Mouse (Mus musculus) gastrocnemius, postnatal 25 days (tissue): ENCODE results near the gene Snrpb2. TPM values are rescaled to one million over a fixed set of nuclear protein-coding genes. Genes with fewer than 3 reads are reported as not detected.

Experiments
- DNase-seq: peaks from one replicate; pipeline ENCODE4 v3.0.0; 2022
- long read RNA-seq, 2 experiments: library from polyadenylated mRNA; stranded (forward); transcript quantifications; one replicate each; pipeline ENCODE4 v2.0.0; 2021
- total RNA-seq, 2 experiments: library from RNA; stranded (reverse); gene quantifications; 1 replicate in 1 of 2; 2 replicates in 1 of 2; pipeline ENCODE4 v1.2.3; 2021

Snrpb2 gene
- total RNA-seq, result 10 to 100 TPM; 16.5 to 19.1 TPM
- long read RNA-seq, experiment 1, transcript Snrpb2-204 (4 exons, 1,827 nt), result minor isoform, 5 of 30 reads
- long read RNA-seq, experiment 1, transcript Snrpb2-201 (7 exons, 2,061 nt), result major isoform, 23 of 30 reads
- long read RNA-seq, experiment 1, partial matches to known transcripts, result 1 of 30 reads
- long read RNA-seq, experiment 1, other reads (novel, unspliced or antisense), result 1 of 30 reads
- long read RNA-seq, experiment 2, transcript Snrpb2-201 (7 exons, 2,061 nt), result major isoform, 15 of 18 reads
- long read RNA-seq, experiment 2, partial matches to known transcripts, result 2 of 18 reads
- long read RNA-seq, experiment 2, other reads (novel, unspliced or antisense), result 0 of 18 reads

DNA sequence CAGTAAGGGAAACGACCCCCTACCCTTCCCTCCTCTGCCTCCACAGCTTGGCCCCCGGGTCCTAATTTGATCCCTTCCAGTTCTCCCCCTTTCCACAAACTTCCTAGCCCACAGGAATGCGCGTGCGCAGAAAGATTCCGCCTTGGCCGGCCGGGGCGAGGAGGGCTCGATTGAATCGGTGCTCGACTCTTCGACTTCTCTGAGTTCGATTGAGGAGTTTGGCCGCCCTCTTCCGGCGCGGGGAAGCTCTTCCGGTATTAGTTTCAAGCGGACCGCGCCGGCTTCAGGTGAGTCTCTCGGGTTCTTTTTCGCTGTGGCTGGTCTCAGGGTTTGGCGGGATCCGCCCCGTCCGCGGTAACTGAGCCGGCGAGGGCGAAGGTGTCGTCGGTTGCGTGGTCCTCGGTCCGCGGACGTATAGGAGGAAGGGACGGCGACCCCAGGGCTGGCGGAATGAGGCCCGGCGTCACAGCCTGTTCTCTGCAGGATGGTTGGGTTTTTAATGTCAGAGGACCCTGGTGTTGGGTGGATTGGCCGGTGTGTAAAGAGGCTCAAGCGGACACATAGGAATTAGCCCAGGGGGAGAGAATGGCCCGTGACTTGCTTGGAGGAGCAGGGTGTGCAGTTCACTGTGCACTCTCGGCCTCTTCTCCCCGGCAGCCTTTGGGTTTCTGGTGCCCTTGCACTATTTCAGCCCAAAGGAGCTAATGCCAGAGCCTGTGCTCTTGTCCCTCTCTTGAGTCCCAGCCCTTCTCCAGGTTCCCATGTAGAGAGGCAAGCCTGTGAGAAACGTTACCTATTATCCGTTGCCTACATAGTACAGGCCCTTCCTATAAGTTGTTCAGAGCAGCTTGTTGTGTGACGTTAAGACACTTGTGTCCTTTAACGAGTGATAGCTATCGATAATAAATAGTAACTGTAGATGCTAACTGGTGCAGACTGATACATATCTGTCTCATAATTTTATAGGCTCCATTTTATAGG, at the start of gene Snrpb2:
Snrpb2 (plus strand) TSS at position 228 of the 981 bp plus-strand sequence.
- DNase-seq, result peak; percentile 80

GRCm38 (mm10) chr2:143013057-143013456, 49.8 kb upstream of the Snrpb2 start:
- DNase-seq, result no peak

GRCm38 (mm10) chr2:143018084-143018483, 44.8 kb upstream of the Snrpb2 start:
- DNase-seq, result no peak

DNA sequence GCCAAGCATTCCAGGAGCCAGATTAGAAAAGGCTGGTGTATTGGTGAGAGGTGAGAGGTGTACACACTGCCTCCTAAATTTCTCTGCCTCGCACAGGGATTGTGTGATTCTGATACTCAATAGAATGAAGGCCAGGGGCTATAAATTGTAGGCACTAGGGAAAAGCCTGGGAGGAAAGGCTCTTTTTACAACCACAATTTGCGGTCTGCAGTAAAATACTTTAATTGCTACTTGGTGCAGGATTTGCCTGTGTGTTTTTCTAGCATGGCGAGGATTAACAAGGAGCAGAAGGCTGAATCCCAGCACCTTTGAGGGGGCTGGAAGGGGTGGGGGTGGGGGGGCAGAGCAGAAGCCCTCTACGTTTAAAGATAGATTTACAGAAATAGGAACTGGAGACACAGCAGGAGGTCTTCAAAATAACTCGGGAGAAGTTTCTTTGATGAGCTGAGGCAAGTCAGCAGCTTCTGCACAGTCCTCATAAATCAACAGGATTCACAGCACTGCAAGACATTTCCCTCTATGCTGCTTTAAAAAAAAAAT, 44.2 kb upstream of the Snrpb2 start:
- no peak for DNase-seq

DNA sequence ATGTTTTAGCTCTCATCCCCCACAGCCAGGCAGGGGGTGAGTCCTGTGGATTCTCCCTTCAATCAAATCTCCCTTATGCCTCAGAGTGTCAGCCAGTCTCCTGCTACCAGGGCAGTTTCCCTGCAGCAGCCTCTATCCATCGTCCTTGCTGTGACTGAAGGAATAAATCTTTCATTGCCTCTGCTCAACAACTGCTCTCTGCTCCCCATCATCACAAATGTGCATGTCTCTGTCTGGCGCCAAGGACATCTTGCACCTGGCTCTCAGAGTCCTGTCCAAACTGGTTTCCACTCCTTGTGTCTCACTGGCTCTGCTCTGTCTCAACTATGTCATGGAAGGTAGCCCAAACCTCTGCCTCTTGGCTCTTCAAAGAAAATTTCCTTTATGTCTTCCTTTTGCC, 43.1 kb upstream of the Snrpb2 start:
- DNase-seq, result no peak

- DNase-seq, result no peak
Observed at GRCm38 (mm10) chr2:143023331-143023730, 39.5 kb upstream of the Snrpb2 start.

DNA sequence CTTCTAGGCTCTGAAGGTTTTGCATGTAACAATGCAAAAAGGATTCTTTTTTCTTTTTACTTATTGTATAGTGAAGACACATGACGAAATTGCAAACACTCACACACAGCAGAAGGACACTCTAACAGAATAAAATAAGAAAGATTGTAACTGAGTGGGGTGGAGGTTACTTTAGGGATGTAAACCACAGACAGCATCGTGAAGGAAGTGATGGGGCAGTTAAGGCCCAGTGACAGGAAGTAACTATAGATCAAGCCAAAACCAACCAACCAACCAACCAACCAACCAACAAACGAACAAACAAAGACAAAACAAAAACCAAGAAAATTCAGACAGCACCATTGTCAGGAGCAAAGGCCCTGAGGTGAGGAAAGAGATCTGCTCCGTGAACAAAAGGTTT, 38.6 kb upstream of the Snrpb2 start:
- DNase-seq, result no peak

DNA sequence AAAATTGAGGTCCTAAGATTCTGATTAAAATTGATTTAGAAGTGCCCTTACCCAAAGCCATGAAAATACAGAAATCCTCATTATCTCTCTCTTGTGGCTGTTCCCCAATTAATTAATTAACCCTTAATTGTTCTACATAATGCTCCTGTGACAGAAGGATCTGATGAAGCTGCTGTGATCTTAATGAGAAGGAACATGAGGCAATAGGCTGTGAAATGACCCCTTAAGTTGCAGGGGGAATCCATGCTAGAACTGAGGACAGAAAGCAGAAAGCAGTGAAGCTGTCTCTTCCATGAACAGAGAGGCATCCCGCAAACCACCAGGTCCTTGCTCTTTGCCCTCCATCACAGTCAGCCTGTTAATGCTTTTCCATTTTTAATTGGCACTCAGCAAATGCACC, 31.6 kb upstream of the Snrpb2 start:
- no peak for DNase-seq

DNA sequence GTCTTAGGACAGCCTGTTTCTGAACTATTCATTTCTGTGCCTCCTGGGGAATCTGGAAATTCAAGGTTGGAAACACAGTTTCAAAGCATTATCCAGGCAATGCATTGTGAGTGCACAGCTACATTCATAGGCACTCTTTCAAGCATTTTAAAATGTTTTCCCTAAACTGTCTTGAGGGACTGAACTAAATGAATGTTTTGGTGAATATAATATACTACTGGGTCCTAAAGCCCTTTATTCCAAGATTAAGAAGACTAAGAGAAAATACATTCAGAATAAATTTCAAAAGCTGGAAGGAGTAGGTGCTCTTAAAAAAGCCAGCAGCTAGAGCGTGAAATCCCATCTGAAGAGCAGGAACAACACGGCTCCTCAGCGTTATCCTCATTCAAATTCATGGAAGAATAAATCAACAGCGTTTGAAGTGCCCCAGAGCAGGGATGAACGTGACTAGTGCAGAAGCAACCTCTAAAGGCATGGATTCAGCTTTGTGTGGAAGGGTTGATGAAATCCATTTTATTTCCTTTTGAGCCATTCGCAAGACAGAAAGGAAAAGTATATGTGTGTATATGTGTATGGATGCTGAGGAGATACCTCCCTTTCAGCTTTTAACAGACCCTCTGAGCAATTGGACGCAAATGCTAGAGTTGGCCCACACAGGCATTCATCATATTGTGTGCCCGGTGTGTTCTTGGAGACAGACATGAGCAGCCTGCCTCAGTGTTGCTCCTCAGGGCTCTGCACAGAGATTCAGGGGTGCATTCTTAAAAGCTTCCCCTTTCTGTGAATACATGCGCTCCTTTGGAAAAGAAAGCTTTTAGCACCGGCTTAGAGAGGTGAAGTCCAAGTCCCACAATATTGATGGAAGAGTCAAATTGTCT, 30.2 kb upstream of the Snrpb2 start:
- no peak for DNase-seq

DNA sequence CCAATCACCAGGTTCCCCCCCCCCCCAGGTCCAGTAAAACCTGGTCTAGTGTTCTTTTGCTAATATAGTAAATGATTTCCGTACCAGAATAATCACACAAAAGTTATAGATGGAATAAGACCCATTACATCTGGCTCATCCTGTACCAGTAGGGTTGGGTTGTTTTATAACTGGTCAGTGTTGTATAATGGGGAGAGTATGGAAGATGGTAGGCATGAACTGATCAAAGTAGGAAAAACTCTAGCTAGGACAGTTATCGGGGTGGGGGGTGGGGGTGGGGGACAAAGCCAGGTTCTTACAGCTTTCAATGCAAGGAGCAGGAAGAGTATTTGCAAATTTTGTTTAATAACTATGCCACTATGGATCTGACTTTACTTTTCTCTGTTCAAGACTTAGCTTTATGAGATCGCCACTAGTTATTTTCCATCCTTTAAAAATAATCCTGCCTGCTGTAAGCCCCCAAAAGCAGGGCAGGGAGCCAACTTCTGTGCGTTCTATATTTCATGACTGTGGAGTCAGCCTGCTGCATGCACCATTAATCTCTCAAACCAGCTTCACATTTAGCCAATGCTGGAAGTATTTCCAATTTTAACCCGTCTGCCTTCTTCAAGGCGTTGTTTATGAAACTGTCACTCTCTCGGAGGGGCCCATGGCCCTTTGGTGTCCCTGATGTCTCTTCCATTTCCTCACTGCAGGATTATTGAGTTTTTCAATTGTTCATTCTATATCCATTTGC, 28.3 kb upstream of the Snrpb2 start:
- no peak for DNase-seq

DNA sequence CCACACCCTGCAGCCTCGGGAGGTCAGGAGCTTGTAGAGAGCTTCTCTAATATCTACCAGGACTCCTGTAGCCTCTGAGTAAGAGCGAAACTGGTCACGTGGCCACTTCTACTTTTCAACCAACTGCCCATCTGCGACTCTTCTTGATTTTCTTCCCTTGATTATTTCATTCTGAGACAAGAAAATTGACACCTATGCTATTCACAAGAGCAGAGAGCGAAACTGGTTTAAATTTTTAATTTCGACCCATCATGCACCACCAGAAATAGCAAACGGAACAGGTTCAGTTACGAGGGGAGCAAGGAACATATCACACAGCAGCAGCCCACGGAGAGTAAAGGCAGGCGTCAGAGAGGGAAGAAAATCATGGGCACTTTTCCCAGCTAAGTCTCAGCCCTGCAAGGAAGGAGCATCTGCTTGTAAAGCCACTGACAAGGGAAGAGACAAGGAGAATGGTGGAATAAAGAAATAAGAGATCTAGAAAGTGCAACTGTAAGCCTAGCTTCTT, 27.7 kb upstream of the Snrpb2 start:
- DNase-seq, result no peak

DNA sequence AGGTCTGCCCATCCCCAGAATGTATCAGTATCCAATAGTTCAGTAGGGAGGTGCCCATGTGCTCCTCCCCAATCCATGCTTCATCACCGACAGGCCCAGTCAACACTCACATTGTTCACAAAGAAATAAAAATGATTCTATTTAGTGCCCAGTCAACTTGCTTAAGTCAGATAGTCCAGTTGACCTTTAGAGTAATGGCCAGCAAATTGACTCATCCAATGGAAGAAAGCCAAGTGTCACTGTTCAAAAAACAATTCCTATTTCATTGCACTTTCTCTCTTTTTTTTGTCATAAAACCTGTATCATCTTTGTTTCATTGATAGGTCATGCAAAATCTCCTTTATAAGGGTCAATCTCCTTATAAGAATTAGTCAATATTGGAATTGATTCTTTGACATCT, 21.2 kb upstream of the Snrpb2 start:
- no peak for DNase-seq

- DNase-seq, result no peak
Observed at GRCm38 (mm10) chr2:143055251-143055650, 7.6 kb upstream of the Snrpb2 start.

- DNase-seq, result no peak
Observed at GRCm38 (mm10) chr2:143056736-143057135, 6.1 kb upstream of the Snrpb2 start.

DNA sequence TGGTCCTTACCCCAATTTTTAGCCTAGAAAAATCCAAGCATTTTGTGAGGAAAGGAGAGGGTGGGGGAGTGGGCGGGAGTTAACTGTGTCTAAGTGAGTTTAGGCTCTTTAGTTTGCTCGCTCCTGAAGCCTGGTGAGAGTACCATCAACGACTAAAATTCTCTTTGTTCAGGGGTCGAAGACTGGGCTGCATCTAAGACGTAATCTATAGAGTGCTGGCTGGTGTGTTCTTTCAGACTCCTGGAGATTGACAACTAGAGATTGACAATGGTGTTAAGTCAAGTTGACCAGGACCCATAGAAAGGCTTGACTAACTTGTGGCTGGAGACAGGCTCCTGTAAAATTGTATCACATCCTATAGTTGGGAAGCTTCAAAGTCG, 417 bp upstream of the Snrpb2 start:
- DNase-seq, result no peak

- no peak for DNase-seq
Observed at GRCm38 (mm10) chr2:143065914-143066313, 3.1 kb downstream of the Snrpb2 start.

GRCm38 (mm10) chr2:143078198-143078851, 15.5 kb downstream of the Snrpb2 start, which contains the start of gene Otor:
Gene Otor, plus strand, starts transcription at chr2:143078473.
- DNase-seq, result no peak

- DNase-seq, result no peak
Observed at GRCm38 (mm10) chr2:143081693-143082092, 18.9 kb downstream of the Snrpb2 start.

- DNase-seq, result no peak
Observed at GRCm38 (mm10) chr2:143084852-143085397, 22.1 kb downstream of the Snrpb2 start.

DNA sequence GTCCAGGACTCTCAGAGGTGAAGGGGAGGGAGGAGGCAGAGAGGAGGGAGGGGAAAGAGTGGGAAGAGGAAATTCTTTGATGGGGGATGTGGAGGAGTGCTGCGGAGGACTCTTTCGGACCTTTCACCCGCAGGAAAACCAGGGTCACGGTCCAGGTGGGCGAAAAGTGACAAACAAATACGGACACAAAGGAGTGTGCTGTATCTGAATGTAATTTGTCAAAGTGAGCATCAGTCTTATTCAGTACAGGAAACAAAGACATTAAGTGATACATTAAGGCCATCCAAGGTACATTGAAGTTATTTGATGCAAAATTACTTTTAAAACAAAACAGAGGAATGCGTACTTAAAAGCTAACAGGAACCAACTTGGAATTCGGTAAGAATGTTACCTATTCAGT, 27.0 kb downstream of the Snrpb2 start:
- no peak for DNase-seq
